Mouse (Mus musculus): ENCODE results near the gene Dleu7.

DNA sequence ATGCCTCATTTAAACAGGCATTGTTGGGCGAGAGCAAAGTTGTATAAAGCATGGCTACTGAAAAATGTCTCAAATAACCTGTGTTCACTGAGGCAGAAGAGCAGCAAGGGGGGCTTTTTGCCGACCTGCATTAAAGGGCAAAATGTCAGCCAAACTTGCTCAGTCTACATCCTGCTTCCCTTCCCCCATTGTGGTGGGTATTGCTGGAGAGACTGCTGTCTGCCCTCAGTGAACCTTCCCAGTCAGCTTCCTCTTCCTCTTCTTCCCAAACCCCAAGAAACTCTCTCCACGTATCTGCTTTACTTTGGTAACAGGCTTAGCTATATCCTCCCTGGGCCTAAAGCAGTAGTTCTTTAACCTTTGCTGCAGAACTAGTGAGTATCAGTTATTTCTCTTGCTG is 61.9 kb downstream of the Dleu7 start:
- no peak for TF ChIP-seq ZMIZ1 (IDR thresholded peaks at IDR 0.05; ENCODE audit: low read depth, low read length)
- TF ChIP-seq EP300 (IDR thresholded peaks at IDR 0.05; ENCODE audit: low read depth in 1 of 2, low read length in 2 of 2), result no peak
- TF ChIP-seq POLR2A (IDR thresholded peaks at IDR 0.05; ENCODE audit: control insufficient read depth in 1 of 2, insufficient read depth in 1 of 2, low read depth in 1 of 2, low read length in 2 of 2, poor library complexity in 1 of 2), result no peak
- TF ChIP-seq POLR2AphosphoS5 (IDR thresholded peaks at IDR 0.05; ENCODE audit: borderline replicate concordance, low read depth, low read length), result no peak
- TF ChIP-seq RAD21 (IDR thresholded peaks at IDR 0.05; ENCODE audit: low read depth, low read length), result no peak
- TF ChIP-seq NELFE (IDR thresholded peaks at IDR 0.05; ENCODE audit: low read depth, low read length), result no peak
- no peak for TF ChIP-seq E2F4 (IDR thresholded peaks at IDR 0.05; ENCODE audit: borderline replicate concordance, low read depth, low read length)
- TF ChIP-seq MAX (IDR thresholded peaks at IDR 0.05; ENCODE audit: low read length), result no peak
- no peak for TF ChIP-seq CTCF (IDR thresholded peaks at IDR 0.05 in 2 of 3, conservative IDR thresholded peaks at IDR 0.05 in 1 of 3; ENCODE audit: control insufficient read depth in 1 of 3, insufficient read depth in 1 of 3, low read depth in 2 of 3, low read length in 3 of 3, poor library complexity in 1 of 3, severe bottlenecking in 1 of 3)
- no peak for TF ChIP-seq HCFC1 (IDR thresholded peaks at IDR 0.05; ENCODE audit: low read depth, low read length)

All from MEL (cell line).